Mouse (Mus musculus): Measurements from ENCODE around the gene Tnp2. TPM values are rescaled to one million over a fixed set of nuclear protein-coding genes. Genes with fewer than 3 reads are reported as not detected.
A peak's percentile ranks its signal among the peaks of the same experiment; 100 is the strongest.

Gene Tnp2
- polyA plus RNA-seq, 1 experiment, result not detected

- no peak overlapping the region for H3K27ac ChIP-seq (replicated peaks; ENCODE audit: low read depth, low read length)
- no peaks in the 10 kb centered on the region; the same call in 1 of the 2 replicates for H3K4me1 ChIP-seq (ENCODE audit: control insufficient read depth, insufficient read depth, insufficient read length, low read length)
- H3K4me3 ChIP-seq (ENCODE audit: insufficient read depth, low read depth, low read length), result no peak overlapping the region
These were observed 21.3 kb downstream of the Tnp2 start for GRCm38 (mm10) chr16:10767158-10767557.

GRCm38 (mm10) chr16:10764323-10764722, 24.1 kb downstream of the Tnp2 start:
- Histone ChIP-seq H3K4me3 (ENCODE audit: insufficient read depth, low read depth, low read length) (no peak overlapping the region), H3K27ac (replicated peaks; ENCODE audit: low read depth, low read length) (no peak overlapping the region), H3K4me1 (ENCODE audit: control insufficient read depth, insufficient read depth, insufficient read length, low read length) (peaks cover 5% of the 10 kb centered on the region)

DNA sequence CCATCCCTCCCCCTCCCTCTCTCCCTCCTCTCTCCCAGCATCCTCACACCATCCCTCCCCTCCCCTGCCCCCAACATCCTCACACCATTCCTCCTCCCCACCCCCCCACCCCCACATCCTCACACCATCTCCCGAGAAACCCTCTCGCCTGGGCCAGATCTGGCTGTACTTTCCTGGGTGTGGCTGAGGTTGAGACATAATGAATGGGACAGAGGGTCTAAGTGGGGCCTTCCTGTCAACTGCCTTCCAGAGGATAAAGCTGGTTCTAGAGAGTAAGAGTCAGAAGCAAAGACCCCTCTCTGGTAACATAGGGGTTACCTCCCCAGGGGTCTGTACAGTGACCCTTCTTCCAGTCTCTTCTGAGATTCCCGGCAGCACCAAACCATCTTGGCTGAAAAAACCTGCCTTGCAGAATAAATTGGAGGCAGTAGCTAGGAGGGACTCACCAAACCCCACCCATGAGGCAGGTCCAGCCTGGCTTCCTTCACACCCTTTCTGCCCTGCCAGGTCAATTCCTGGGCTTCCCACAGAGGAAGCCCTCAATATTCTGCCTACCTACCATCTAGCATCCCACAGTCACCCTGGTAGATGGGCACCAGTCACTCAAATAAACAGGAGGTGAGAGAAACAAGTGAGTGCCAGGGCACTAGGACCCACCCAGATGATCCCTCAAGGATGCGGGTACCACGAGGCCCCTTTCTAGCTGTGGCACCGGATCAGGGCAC, 24.8 kb downstream of the Tnp2 start:
- no peak overlapping the region for H3K27ac ChIP-seq (replicated peaks; ENCODE audit: low read depth, low read length)
- peaks cover 5% of the 10 kb centered on the region for H3K4me1 ChIP-seq (ENCODE audit: control insufficient read depth, insufficient read depth, insufficient read length, low read length)
- no peak overlapping the region for H3K4me3 ChIP-seq (ENCODE audit: insufficient read depth, low read depth, low read length)

DNA sequence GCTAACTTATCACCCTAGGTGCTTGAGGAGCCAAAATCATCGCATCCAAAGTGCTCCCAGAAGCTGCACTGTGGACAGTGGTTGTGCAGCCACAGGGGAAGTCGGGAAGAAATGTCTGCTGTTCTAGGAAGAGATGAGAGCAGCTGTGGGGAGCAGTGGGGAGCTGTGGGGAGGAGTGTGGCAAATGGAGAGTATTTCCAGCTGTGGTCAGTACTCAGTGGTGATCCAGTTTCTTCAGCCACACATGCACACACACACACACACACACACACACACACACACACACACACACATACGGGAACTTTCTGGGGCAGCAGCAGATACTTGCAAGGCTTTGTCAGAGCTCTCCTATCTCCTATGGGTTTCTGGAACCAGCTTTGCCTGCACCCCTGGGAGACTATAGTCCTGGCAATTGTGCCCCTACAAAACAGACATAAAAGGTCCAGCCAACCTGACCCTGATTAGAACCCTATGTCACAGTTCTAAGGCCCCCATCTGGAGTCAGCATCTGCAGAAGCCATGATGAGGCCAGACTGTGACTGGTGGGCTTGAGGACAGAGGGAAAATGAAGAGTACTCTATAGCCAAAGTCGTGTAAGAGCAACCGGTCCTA, 25.8 kb downstream of the Tnp2 start:
- H3K4me1 ChIP-seq (ENCODE audit: control insufficient read depth, insufficient read depth, insufficient read length, low read length), result peaks cover 5% of the 10 kb centered on the region
- H3K27ac ChIP-seq (replicated peaks; ENCODE audit: low read depth, low read length), result no peak overlapping the region
- H3K4me3 ChIP-seq (ENCODE audit: insufficient read depth, low read depth, low read length), result no peak overlapping the region

DNA sequence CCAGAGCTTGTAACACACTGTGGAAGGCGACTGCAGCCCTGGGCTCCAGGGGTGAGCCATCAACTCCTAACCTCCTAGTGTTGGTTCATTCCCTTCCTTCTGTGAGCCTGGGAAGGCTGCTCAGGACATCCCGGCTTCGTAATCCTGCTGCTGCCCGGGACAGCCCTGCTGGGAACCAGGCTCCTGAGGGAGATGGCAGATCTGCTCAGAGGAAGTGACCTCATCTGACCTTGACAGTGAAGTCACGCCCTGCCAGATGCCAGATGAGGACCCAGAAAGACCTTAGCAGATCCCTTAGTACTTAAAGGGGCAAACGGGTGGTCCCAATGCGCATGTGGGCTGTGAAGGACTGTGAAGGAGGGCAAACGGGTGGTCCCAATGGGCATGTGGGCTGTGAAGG, 27.3 kb downstream of the Tnp2 start:
- Histone ChIP-seq H3K4me3 (ENCODE audit: insufficient read depth, low read depth, low read length) (no peak overlapping the region), H3K27ac (replicated peaks; ENCODE audit: low read depth, low read length) (no peak overlapping the region), H3K4me1 (ENCODE audit: control insufficient read depth, insufficient read depth, insufficient read length, low read length) (peaks cover 5% of the 10 kb centered on the region)

DNA sequence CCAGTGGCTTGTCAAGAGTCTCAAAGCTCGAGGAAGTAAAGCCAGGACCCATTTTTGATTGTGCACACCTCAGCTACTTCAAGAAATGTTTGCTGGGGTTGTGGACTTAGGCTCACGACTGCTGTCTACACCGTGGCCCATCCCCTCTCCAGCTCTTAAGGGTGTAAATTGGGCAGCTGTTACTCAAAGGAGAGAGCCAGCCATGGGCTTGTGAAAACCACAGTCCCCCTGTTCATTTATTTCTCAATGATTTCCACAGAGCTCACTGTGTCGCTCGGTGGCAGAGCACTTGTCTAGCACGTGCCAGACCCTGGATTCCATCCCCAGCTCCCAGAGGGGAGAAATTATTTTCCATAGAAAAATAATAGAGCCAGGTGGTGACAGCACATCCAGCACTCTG, 32.3 kb downstream of the Tnp2 start:
- no peak overlapping the region for H3K4me3 ChIP-seq (ENCODE audit: insufficient read depth, low read depth, low read length)
- H3K27ac ChIP-seq (replicated peaks; ENCODE audit: low read depth, low read length), result no peak overlapping the region
- H3K4me1 ChIP-seq (ENCODE audit: control insufficient read depth, insufficient read depth, insufficient read length, low read length), result peaks cover 2% of the 10 kb centered on the region; the same call in 1 of the 2 replicates

DNA sequence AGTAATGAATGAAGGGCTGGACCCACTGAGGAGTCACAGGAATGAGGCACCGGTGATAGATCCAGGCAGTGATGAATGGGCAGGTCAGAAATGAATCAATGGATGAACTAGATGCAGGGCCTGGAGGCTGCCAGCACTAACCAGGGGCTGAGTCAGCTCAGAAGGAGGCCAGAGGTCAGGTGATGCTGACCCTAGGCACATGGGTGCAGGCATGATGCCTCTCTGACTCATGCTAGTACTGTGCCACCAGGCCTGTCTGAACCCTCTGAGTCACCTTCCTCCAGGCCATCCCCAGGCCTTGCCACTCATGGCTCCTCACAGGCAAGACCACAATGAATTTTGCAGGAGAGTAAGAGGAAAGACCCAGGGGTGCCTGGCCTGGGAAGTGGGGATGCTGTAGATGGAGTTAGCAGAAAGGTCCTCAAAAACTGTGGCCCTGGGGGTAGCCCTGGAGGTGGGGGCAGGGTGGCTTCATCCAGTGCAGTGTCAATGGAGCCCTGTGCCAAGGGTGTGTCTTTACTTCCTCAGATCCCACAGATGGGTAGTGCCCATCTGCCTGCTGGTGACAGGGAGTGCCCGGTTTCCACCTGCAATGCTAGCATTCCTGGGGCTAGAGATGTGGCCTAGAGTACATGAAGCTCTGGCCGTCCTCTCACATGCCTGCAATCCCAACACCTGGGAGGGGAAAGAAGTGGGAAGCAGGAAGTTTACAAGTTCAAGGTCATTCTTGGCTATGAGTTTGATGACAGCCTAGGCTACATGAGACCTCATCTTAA, 33.8 kb downstream of the Tnp2 start:
- Histone ChIP-seq H3K27ac (replicated peaks; ENCODE audit: low read depth, low read length) (no peak overlapping the region), H3K4me1 (ENCODE audit: control insufficient read depth, insufficient read depth, insufficient read length, low read length) (no peaks in the 10 kb centered on the region), H3K4me3 (ENCODE audit: insufficient read depth, low read depth, low read length) (no peak overlapping the region)

DNA sequence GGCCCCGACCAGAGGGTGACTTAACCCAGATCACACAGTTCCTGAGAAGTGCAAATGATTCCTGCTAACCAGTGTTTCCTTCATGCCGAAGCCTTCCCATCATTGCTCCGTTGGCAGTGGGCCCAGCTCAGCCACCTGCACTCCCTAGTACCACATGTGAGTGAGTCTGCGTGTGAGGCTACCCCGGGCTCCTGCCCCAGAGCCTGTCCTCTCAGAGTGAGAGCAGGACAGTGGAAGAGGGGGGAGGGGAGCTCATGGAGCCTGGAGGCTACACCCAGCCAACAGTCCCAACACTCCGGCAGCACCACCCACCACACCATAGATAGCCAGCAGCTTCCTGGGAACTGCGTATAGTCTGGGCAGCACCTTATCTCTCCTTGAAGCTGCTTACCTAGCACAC, 38.6 kb downstream of the Tnp2 start:
- H3K27ac ChIP-seq (replicated peaks; ENCODE audit: low read depth, low read length), result no peak overlapping the region
- no peaks in the 10 kb centered on the region for H3K4me1 ChIP-seq (ENCODE audit: control insufficient read depth, insufficient read depth, insufficient read length, low read length)
- no peak overlapping the region for H3K4me3 ChIP-seq (ENCODE audit: insufficient read depth, low read depth, low read length)

GRCm38 (mm10) chr16:10749226-10749625, 39.2 kb downstream of the Tnp2 start:
- Histone ChIP-seq H3K27ac (replicated peaks; ENCODE audit: low read depth, low read length) (no peak overlapping the region), H3K4me1 (ENCODE audit: control insufficient read depth, insufficient read depth, insufficient read length, low read length) (no peaks in the 10 kb centered on the region)

DNA sequence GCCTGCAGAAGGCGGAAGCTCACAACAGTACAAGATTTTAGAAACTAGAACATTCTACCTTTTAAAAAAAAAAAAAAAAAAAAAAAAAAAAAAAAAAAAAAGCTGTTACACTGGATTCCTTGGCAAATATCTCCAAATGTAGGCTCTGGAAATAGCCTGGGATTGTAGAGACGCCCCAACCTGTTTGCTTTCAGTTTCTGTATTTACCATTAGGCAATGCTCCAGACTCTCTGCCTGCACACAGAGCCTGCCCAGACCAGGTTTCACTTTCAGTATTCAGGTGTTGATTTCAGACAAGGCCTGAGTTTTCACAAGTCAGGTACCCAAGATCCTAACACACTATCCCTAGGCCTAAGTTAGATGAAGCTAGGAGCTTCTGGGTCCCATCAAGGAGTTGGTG, 47.4 kb downstream of the Tnp2 start:
- H3K27ac ChIP-seq (replicated peaks; ENCODE audit: low read depth, low read length), result peak overlapping the region; percentile 59

More at GRCm38 (mm10) chr16:10749226-10749625, 39.2 kb downstream of the Tnp2 start:
- no peak overlapping the region for H3K4me3 ChIP-seq (ENCODE audit: insufficient read depth, low read depth, low read length)

DNA sequence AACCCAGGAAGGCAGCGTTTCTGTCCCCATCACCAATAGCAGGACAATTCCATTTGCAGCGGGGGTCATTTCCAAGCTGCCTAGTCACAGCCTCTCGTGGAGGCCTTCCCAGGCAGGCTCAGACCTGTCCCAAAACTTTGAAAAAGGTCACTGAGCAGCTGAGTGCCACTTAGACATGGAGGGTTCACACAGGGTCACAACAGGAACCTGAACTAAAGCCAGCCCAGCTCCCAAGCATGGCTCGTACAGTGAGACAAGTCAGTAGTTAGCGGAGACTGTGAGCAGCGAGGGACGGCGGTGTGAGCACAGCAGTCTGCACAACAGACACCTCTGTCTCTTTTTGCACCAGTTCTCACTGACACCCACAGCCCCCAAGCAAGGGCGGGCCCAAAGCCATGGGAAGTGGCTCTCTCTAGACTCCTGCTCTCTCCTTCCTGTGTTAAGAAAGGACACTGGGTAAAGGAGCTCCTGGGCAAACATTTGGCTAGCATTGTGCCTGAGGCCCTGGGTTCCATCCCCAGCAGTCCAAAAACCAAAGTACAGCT, 48.5 kb downstream of the Tnp2 start:
- H3K4me3 ChIP-seq (ENCODE audit: insufficient read depth, low read depth, low read length), result no peak overlapping the region
- peaks cover 26% of the 10 kb centered on the region for H3K4me1 ChIP-seq (ENCODE audit: control insufficient read depth, insufficient read depth, insufficient read length, low read length)
- peak overlapping the region; percentile 59 for H3K27ac ChIP-seq (replicated peaks; ENCODE audit: low read depth, low read length)

More for the DNA sequence above, 47.4 kb downstream of the Tnp2 start:
- peaks cover 26% of the 10 kb centered on the region for H3K4me1 ChIP-seq (ENCODE audit: control insufficient read depth, insufficient read depth, insufficient read length, low read length)
- no peak overlapping the region for H3K4me3 ChIP-seq (ENCODE audit: insufficient read depth, low read depth, low read length)

- H3K4me3 ChIP-seq (ENCODE audit: insufficient read depth, low read depth, low read length), result no peak overlapping the region
- H3K27ac ChIP-seq (replicated peaks; ENCODE audit: low read depth, low read length), result peak overlapping the region; percentile 89
These were observed 49.6 kb downstream of the Tnp2 start for GRCm38 (mm10) chr16:10738866-10739265.

More at GRCm38 (mm10) chr16:10738866-10739265, 49.6 kb downstream of the Tnp2 start:
- H3K4me1 ChIP-seq (ENCODE audit: control insufficient read depth, insufficient read depth, insufficient read length, low read length), result peaks cover 26% of the 10 kb centered on the region

Measured in brown adipose tissue, adult 24 weeks (tissue).